Mouse (Mus musculus): Measurements from ENCODE around the gene Arrdc2.
"Not testable (repeated sequence)": the region's sequence is repeated elsewhere in the genome, so short reads cannot be mapped to it uniquely, and the experiment has no call there.

Gene Arrdc2

DNA sequence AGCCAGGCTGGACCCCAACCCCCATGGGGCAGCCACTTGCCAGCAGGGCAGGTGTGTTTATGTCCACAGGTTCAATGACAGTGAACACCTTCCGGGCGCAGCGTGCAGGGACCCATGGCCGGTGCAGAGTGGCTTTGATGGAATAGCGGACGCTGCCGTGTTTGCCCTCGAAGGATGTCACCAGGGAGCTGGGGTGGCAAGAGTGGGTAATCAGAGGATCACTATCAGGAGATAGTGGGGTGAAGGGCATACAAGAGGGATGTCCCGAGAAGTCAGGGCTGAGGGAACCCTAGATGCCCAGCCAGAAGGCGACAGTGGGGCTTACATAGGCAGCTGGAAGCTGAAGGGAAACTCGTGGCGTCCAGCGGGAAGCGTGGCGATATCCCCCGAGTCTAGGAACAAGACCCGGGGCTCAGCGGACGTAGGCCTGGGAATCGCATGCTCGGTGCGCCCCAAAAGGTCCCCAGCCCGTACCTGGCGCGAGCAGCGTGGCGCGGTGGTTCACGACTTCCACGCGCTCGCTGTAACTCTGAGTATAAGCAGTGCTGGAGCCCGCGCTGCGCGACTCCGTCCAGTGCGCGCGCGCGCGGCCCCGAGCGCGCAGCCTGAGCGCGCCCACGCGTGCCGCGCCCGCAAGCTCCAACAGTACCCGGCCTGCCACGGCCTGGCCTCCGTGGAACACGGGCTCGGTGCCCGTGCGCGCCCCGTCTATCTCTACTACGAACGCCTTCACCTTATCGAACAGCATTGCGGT is 689 bp downstream of the Arrdc2 start:
- peak in 1 of 2 experiments; percentile 26 for DNase-seq

DNA sequence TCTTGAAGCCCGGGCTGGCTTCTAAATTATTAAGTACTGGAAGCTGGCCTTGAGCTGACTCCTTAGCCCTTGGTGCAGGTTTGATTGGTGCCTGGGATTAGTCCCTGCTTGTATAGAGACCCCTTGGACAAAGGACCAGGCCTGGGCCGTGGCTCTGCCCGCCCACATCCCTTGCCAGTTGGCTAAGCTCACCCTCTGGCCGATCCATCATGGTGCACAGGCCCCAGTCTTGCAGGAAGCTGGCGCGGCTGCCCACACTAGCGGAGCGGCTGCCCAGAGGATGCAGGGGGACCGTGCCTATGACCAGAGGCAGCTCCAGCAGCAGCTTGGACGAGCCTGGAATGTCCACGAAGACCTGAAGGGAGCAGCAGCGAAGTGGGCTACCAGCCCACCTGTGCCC is 2.9 kb downstream of the Arrdc2 start:
- DNase-seq, result no peak

DNA sequence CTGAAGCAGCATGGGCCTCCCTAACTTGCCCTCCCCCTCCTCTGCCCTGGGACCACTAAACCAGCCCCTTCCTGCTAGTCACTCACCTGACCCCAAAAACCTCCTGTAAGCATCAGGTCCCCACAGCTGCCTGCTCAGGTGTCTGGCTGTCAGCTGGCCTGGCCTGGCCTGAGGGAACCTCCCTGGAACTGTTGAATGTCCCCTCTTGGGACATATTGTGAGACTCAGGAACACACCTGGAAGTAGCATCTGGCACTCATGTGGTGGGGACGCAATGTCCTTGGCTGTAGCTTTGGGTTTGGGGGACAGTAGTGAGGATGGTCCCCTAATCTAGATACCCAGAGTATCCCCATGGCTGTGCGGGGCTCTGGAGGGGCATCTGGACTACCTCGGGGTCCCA is 5.4 kb downstream of the Arrdc2 start:
- DNase-seq, result no peak

DNA sequence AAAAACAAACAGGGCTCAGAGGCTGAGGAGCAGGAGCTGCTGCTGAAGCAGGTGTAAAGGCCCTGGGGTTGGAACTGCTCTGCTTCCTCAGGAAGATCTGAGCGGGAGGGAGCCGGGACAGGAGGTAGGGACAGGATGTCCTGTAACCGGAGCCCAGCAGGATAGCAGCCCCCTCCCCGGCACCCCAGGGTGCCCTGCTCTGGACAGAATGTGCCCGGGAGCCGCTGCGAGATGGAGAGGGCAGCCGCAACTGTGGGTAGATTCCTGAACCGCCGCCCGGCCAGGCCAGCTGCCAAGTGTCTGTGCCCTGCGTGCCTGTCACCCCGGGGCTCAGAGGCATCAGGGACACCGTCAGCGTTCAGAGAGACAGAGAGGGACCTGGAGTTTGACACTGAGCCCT is 6.0 kb downstream of the Arrdc2 start:
- peak; percentile 50 to 61 for DNase-seq

DNA sequence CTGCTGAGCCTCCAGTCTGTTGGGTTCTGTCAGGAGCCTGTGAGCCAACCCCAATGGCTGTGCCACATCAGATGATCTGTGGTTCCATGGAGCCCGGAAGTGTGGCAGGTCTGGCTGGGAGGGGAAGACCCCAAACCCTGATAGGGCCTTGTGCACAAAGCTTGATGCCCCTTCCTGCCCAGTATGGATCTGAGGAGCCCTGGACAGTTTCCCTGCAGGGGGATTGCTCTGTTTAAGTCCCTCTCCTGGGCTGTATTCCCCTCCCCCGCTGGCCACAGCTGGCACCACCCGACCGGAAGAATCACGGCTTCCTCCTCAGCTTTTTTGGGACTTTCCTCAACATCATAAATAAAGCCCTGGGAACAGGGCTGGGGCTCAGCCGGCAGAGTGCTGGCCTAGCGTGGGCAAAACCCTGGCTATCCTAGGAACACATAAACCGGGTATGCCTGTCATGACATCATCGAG is 6.5 kb downstream of the Arrdc2 start:
- peak; percentile 64 to 68 for DNase-seq

DNA sequence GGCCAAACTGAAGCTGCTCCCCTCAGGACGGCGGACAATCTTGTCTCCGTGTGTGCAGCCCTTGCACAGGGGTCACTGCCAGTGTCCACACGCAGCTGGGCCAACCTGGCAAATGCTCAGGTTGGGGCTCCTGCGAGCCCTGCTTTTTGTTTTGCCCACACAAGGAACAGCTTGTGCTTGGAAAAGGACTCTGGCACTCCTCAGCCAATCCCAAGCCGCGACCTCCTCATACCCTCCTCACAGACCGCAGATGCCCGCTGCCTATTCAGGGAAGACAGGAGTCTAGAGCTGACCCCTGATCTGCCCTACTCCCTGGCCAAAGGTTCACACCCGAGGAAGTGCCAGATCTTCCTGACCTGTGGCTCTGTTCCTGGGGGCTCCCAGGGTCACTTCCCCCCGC is 7.1 kb downstream of the Arrdc2 start:
- no peak for DNase-seq

DNA sequence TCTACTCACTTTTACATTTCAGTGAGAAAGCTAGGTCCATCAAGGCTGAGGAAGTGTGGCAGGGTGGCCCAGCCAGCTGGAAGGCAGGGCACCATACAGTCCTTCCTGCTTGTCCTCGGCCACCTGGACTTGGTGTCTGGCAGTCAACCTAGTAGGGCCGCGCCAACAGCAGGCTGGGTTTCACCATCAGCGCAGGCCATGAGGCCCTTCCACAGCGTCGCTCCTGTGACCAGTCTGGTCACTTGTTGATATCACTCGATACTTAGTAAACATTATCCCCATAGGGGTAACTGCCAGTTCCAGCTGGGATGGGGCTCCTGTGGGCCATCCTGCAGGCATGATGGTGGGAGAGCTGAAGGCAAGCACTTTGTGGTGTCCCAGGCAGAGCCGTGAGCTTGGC is 8.0 kb downstream of the Arrdc2 start:
- DNase-seq, result no peak

DNA sequence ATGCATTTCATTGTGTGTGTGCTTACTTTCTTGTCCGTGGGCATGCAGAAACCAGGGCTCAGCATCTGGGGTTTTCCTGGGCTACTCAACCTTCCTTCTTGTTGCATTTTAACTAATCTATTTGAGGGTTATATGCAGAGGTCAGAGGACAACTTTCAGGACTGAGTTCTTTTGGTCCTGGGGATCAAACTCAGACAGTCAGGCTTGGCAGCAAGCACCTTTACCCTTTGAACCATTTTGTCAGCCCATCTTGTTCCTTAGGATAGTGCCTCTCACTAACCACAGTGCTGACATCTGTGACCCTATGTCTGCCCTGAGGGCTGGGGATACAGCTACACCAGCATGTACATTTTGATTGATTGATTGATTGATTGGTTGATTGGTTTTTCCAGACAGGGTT is 11.7 kb downstream of the Arrdc2 start:
- DNase-seq, result no peak

DNA sequence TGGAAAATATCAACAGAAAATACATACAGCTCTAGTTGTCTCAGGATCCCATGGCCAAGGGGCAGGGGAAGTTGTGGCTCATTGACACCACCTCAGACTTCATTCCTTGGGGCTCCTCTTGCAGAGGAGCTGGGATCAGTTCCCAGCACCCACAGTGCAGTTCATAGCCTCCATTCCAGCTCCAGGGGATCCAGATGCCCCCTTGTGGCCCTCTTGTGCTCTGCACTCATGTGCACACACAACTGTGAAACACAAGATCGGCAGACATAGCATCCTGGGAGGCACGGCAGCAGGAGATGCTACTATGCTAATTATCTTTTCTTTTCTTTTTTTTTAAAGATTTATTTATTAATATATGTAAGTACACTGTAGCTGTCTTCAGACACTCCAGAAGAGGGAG is 12.5 kb downstream of the Arrdc2 start:
- DNase-seq, result no peak

DNA sequence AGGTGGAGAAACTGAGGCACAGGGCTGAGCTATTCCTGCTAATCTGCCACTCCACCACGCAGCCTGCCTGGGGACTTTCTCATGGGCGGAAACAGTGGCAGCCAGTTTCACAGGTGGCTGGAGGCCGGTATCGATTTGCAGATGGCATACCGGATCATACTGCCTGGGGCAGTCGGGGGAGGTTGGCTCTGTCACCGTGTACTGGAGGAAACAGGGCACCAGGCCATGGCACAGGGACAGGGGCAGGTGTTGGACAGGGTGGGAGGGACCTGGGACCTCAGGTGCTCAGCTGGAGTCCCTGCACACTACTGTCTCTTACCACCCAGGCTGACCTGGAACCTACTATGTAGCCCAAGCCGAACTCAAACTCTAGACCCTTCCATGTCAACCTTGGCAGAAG is 13.7 kb downstream of the Arrdc2 start:
- DNase-seq, result no peak

DNA sequence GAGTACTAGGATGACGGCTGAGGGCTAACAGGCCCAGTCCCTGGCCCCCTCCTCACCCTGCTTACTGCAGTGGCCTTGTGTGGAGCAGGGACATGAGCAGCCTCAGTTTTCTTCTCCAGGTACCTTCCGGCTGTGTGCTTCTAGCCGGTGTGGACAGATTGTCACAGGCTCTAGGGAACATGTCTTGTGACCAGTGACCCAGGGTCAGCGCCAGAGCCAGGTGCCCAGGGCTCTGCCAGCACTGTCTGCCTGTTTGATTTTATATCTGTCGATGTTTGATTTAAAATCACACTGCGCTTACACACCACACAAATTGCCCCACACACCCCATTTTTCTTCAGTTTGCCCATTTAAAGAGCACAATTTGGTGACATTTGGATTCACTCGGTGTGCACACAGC is 15.7 kb downstream of the Arrdc2 start:
- DNase-seq, result no peak

DNA sequence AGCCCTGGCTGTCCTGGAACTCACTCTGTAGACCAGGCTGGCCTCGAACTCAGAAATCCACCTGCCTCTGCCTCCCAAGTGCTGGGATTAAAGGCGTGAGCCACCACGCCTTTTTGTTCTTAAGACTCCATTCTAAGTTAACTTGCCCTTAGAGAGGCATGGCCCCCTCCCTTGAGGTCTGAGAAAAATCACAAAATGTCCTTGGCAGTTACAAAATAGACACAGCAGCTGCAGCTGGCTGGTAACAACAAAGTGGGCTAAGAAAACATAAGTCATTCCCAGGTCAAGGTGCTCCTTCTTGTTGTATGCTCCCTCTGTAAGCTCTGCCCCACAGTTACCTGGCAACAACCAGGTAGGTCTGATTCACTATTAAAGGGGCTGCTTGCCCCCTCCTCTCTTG is 16.9 kb downstream of the Arrdc2 start:
- DNase-seq, result not testable (repeated sequence)

DNA sequence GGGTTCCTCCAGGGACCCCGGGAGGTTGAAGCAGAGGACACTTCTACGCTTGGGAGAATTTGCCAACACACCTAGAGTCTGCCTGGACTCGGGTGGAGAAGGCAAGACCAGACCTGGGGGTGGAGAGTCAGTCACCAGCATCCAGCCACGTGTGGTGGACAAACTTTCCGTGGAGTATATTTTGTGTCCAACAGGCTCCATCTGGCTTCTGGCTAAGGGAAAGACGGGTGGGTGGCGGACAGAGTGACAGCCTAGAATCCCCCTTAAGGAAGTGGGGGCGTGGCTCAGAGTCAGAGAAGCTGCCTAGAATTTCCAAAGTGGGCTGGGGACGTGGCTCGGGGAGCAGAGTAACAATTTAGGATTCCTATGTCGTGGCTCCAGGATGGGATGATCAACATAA is 17.5 kb downstream of the Arrdc2 start:
- DNase-seq, result no peak

DNA sequence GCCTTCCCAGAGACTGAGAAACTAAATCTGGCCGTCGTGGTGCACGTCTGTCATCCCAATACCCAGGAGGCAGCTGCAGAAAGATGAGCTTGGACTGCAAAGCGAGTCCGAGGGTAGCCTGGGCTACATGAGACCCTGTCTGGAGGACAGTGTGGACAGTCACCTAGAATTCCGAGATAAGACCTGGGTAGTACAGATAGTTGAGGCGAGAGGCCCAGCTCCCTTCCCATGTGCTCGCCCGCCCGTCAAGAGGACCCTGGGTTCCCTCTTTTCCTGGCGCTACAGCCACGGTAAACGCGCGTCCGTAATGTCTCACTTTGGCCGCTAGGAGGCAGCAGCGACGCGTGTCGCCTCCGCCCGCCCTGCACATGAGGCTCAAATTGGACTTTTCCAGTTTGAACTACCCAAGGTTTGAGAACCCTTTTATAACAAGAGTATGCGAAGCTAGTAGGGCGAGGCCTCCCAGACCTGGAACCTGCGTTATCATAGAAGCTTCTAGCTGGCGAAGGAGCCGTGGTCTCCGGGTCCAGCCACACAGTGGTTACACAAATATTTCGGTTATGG is 18.0 kb downstream of the Arrdc2 start:
- DNase-seq, result peak; percentile 80 to 85

DNA sequence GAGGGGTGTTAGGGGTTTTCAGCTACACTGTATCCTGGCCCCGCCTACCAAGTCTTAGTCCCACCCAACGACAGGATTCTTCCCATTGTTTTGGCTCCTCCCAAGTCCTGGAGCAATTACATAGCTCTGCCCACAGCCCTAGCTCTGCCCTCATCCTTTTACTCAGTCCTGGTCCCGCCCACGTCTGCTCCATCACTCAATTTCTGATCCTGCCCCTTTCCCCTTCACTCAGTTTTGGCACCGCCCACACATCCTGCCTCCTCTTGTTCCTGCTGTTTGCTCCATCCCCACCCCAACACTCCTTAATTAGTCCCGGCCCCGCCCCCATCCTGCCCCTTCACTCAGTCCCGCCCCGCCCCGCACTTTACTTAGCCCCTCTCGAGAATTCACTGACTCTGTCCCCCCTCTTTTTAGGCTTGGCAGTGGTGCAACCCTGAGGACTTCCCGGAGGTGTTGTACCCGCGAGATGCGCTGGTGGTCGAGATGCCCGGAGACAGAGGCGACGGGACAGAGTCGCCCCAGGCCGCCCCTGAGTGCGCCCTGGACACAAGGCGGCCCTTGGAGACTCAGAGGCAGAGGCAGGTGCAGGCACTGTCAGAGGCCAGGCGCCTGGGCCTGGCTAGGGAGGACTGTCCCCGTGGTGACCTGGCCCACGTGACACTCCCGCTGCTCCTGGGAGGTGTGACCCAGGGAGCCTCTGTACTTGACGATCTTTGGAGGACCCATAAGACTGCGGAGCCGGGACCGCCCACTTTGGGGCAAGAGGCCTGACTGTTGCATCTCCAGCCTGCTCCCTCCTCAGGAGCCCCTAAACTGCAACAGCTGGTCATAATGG is 19.2 kb downstream of the Arrdc2 start:
- peak; percentile 88 to 91 for DNase-seq

DNA sequence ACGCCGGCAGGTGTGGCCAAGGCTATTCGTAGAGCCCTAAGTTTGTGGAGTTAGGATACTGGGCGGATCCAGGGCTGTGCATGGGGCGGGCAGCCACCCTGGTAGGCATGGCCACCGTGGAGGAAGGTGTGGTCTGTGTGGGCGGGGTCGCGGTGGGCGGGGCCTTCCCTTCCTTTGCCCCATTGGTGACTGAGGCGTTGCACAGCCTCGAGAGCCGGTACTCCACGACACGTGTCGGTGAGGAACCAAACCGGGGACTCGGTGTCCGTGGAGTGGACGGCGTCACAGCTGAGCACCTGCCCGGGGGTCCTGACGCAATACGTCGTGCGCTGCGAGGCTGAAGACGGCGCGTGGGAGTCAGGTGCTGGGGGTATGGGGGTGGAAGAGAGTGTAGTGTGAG is 22.8 kb downstream of the Arrdc2 start:
- peak; percentile 80 to 81 for DNase-seq

DNA sequence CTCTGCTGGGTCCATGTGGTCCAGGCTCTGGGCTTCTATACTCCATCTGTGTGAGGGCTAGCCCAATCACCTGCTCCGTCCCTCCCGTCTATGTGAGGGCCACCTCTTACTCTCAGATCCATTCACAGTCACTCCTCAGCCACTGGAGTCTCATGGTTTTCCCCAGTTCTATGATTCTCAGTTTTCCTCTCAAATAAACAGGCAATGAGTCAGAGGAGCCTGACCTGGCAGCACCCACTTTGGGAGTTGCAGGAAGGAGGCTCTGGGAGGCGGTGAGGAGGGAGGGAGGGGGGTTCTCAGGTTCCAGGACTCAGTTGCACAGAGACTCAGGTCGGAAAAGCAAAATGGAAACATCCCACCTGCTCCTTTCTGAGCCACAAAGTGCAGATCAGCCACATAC is 26.6 kb downstream of the Arrdc2 start:
- DNase-seq, result no peak

DNA sequence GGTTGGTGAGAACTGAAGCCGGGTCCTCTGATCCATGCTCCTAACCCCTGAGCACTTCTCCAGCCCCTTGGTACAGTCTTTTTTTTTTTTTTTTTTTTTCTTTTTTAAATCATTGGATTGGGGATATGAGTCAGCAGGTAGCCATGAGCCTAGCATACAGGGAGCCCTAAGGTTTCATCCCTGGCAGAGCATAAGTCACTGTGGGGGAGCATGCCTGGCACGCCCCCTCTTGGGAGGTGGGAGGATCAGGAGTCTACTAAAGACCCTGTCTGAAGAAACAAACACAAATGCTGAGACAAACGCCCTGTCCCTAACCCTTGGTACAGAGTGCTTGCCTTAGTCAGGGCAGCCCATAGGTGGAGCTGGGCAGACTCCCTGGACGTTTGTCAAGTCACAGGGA is 27.5 kb downstream of the Arrdc2 start:
- no peak for DNase-seq

DNA sequence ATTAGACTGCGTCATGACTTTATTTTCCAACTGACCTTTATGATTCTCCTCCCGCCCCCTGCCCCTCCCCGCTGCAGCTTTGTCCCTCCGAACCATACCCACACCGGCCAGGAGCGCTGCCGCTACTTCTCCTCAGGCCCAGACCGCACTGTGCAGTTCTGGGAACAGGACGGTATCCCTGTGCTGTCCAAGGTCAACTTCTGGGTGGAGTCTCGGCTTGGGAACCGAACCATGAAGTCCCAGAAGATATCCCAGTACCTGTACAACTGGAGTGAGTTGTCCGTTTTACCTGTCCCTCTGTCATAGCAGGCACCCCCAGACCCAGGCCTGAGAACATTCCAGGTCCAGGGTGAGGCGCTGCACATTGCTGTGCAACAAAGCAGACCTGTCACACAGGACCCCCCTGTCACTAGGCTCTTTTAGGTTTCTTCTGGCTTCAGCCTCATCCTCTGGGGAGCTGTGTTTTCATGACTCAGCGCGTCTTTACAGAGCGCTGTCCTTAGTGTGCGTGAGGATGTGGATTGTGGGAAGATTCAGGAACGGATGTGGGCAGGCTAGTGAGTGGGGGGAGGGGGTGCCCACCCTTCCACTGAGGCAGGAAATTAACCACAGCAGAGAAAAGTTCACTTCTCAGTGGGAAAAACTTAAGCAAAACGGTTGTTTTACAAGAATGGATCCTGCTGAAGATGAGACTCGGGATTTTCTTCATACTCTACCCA is 28.4 kb downstream of the Arrdc2 start:
- no peak for DNase-seq

DNA sequence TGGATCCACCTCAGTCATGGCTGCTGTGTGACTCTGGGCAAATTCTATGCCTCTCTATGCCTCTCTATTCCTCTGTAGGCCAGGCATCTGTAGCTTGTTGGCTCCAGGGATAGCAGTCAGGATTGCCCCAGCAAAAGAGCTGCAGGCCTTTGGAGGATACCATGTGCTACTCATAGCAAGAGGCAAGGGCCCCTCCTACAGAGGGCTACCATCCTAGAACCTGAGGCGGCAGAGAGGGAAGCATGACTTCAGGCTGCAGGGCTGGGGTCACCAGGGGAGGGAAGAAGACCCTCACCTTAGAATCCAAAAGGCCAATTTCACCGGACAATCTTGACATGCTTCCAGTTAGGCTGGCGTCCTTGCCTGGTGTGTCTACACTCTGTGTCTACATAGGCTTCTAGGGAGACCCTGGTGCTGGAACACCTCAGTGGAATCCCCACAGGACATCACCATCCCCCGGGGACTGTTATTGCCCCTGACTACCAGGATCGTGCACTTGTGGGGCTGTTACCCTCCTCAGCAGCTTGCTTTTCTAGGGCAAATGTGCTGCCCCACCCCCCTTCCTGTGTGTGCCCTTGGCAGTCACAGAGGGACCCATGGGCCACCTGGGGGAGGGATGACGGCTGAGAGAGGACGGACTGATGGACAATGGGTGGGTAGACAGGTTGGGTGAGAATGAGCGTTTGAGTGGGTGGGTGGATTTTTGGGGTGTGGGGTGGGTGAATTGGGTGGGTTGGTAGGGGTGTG is 30.4 kb downstream of the Arrdc2 start:
- DNase-seq, result no peak

DNA sequence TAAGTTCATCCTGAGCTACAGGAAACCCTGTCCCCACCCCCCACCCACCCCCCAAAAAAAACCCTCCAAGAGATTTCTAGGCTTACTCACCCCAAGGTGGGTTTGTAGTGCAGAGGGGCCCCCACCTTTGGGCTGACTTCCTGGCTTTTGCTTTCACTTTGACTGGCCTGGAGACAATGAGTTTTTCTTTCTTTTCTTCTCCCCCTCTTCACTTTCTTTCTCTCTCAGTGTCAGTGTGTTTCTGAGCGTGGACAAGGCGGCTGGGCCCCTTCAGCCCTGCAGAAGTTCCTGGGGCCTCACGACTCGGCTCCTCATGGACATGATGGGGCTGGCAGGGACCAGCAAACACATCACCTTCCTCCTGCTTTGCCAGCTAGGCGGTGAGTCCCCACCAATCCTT is 31.3 kb downstream of the Arrdc2 start, which contains the start of gene Il12rb1:
Il12rb1 (plus strand) TSS at position 211 of the 400 bp plus-strand sequence.
- DNase-seq, result no peak

DNA sequence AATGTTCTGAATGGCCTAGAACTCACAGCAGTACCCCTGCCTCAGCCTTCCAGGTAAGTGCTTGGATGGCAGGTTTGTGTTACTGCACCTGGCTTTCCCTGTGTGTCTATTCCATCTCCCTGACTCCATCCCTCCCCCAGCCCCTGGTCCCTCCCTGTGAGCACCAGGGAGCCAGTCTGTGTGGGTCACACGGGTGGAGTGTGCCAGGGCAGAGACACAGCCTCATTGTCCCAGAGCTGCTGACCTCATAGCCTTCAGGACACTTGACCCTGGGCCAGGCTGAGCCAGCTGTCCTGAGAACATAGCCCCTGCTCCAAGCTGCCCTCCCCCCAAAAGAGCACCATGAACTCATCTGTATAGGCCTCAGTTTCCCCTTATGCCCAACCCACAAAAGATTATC is 32.2 kb downstream of the Arrdc2 start:
- DNase-seq, result no peak

Measured in lung, postnatal 4 days (tissue).